Mouse (Mus musculus) kidney, postnatal 36 days (tissue): ENCODE measurements around the gene Smo.

Experiments
- DNase-seq, 2 experiments: peaks; one replicate each; pipeline ENCODE4 v3.0.0; 2021 to 2022; ENCODE audit warnings: mixed read lengths in 2 of 2

Gene Smo

GRCm38 (mm10) chr6:29735336-29735688, at the start of gene Smo:
Gene Smo, plus strand, starts transcription at chr6:29735503.
- DNase-seq: peak; percentile 78 to 86

GRCm38 (mm10) chr6:29685952-29686351, 49.4 kb upstream of the Smo start:
- DNase-seq: no peak

DNA sequence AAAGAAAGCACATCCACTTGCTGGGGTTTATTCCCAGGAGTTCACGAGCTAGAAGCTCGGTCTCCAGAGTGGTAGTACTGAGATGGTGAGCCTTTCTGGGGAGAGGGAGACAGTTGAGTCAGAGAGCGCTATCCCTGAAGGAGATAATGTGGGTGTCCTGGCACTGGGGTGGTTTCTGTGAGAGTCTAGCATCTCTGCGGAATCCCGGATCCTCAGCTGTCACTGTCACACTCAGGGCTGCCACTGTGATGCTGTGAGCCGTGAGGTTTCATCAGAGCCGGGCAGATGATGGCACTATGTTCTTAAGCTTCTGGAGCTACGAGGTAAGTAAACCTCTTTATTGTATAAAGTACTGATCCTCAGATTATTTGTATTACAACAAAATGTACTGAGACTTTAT, 45.8 kb upstream of the Smo start:
- DNase-seq: no peak

DNA sequence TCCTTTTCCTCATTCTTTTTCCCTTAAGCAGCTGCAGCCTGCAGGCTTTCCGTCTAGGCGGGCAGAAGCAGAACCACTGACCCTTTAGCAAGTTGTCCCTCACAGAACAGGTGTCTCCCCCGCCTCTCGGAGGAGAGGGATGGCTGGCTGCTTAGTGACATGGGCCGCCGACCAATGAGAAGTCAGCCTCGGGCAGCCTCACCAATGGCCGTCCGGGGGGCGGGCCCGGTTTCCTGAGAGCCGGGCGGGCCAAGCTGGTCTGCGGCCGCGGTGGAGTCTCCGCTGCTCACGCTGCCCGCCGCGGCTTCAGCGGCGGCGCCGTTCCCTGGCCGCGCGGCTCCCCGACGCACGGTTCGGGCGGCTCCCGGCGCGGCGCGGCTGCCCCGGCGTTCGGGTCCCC, 41.4 kb upstream of the Smo start, which contains the start of gene Tspan33:
TSS of gene Tspan33 (plus strand) at position 270 of the 400 bp plus-strand sequence.
- peak; percentile 97 to 98 for DNase-seq

- DNase-seq: peak in 1 of 2 experiments; percentile 26
Measured at GRCm38 (mm10) chr6:29694375-29695289, 40.7 kb upstream of the Smo start.

- no peak for DNase-seq
Measured at GRCm38 (mm10) chr6:29695290-29695674, 40.0 kb upstream of the Smo start.

DNA sequence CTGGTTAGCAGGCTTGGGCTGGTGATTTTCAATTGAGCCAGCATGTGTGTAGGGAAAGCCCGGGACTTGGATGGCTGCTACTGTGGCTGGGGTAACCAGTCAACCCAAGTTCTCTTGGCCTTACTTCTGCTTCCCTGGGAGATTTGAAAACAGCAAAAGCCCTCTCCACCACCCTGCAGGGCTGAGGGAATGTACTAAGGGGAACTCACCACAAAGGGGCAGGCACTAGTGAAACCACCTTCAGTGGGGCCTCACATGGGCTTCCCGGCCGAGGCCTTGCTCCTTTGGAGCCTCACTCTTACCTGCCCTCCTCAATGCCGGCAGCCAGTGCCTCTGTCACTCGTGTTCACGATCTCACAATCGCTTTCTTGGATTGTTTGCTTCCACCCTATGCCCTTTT, 39.3 kb upstream of the Smo start:
- DNase-seq: peak in 1 of 2 experiments; percentile 17

DNA sequence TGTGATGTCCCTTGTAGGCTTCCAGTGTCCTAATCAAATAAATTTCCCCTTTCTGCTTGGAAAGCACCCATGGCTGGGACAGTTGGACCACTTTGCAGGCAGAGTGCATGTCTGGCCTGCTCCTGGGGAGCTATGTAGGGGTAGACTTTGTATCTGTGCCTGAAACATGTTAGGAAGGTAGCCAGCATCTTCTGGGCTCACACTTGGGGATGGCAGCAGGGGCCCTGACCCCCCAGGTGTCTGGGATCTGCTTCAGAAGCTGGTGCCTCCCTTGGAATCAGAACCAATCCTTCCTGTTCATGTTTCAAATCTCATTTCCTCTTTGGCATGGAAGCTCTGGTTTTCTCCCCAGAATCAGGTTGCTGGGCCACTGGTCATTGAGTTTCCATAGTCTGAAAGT, 38.2 kb upstream of the Smo start:
- DNase-seq: no peak

DNA sequence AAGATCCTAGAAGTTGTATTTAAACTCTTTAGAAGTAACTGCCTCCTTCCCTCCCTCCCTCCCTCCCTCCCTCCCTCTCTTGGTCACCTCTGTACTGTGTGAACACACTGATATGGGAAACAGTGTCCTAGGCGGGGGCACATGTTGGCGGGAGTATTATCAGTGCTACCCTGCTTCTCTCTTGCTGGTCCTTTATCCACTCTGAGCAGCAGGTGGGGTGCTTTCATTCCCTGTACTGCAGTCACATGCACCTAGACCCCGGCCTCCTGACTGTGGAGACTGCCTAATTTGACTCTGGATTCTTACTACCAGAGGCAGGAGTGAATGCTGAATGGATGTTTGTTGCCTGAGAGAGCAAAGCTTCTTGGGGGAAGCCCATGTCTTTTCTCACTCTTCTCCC, 37.8 kb upstream of the Smo start:
- no peak for DNase-seq

DNA sequence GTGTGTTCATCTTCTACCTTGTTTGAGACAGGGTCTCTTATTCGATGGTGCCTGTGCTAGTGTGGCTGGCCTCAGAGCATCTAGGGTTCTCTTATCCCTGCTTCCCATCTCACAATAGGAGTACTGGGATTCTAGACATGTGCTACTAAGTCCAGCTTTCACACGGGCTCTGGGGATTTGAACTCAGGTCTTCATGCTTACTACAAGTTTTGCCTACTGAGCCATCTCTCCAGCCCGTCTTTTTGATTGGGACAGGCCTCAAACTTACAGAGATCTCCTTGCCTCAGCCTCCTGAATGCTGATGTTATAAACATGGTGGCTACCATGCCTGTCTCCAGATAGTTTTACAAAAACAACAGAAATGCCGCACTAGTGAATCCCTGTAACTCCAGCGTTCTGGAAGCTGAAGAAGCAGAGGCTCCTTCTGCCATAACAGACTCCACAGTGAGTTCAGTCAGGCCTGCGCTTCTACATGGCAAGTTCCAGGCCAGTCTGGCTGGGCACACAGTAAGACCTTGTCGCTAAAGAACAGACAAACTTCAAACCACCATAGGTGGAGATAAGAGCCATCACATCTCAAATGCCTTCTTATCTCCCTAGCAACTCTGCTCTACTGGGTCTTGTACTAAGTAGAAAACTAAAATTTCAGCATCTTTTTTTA, 36.1 kb upstream of the Smo start:
- DNase-seq: no peak

GRCm38 (mm10) chr6:29701051-29701450, 34.3 kb upstream of the Smo start:
- DNase-seq: no peak

- no peak for DNase-seq
Measured at GRCm38 (mm10) chr6:29702126-29702525, 33.2 kb upstream of the Smo start.

GRCm38 (mm10) chr6:29704143-29704542, 31.2 kb upstream of the Smo start:
- DNase-seq: no peak

DNA sequence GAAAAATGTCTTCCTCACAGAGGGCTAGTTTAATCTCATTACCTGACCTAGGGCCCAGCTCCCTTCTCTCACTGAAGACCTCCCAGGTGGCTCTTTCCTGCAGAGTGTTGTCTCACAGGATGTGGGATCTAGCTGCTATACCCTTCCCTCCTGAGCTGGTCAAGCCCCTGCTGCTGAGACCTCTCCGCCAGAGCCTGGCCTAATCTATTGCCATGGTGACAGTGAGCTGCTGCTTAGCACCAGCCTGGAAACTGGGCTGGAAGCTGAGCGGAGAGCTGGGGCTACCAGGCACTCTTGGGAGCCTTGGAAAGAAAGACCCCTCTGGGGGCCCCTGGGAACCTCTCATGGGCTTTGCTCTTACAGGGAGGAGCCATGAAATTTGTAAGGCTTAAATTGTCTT, 27.4 kb upstream of the Smo start:
- no peak for DNase-seq

DNA sequence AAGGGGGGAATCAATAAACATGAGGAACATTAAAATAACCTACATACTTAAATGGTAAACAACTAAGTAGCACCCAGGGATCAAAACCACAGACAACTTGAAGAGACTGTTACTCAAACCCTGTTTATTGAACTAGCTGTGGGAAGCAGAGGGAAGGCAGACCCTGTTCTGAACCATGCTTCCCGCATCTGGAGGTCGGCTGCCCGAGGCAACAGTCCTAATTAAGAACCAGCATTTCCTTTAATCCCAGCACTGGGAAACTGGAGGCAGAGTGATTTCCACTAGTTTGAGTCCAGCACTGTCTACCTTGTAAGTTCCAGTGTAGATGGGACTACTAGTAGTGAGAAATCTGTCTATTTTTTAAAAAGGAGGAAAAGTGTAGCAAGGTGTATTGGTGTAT, 24.0 kb upstream of the Smo start:
- DNase-seq: no peak

- DNase-seq: peak; percentile 38 to 74
Measured at GRCm38 (mm10) chr6:29712011-29712584, 23.2 kb upstream of the Smo start.

- no peak for DNase-seq
Measured at GRCm38 (mm10) chr6:29716624-29717365, 18.5 kb upstream of the Smo start.

- DNase-seq: no peak
Measured at GRCm38 (mm10) chr6:29717541-29717940, 17.8 kb upstream of the Smo start.

GRCm38 (mm10) chr6:29717952-29718521, 17.3 kb upstream of the Smo start:
- peak; percentile 62 to 69 for DNase-seq

- DNase-seq: no peak
Measured at GRCm38 (mm10) chr6:29718894-29719329, 16.4 kb upstream of the Smo start.

DNA sequence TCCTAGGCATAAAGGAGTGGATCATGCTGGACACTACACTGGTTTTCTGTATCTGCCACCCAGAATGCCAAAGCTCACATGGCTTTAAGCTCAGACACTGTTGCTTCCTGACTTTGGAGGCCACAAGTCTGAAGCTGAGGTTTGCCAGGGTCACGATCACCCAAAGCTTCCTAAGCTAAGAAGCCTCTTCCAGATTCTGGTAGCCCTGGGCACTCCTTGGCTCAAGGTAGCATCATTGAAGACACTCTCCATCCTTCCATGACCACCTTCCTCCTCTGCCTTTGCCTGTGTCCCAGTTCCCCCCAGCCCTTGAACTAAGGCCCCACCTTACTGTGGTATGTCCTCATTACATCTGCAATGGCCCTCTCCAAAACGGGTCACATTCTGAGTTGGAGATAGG, 13.4 kb upstream of the Smo start:
- no peak for DNase-seq

- no peak for DNase-seq
Measured at GRCm38 (mm10) chr6:29726576-29727200, 8.6 kb upstream of the Smo start.
